22 mouse cellular contexts compared by ENCODE assay signal in genomic region chr17:84175196-84175595, GRCm38 (mm10). TPM values are rescaled to one million over a fixed set of nuclear protein-coding genes. Genes with fewer than 3 reads are reported as not detected.
DNase-seq lines count a peak whose midpoint lies in the region; ATAC-seq lines count a peak whose summit lies in the region.
"Had no signal": no experiment of that assay in that cellular context is flagged by ENCODE, and none has a peak within 500 bp of the region (broad histone marks: within the 10 kb centered on the region; RNA-seq: fewer than 3 reads in every experiment).

No protein-coding gene starts in this region.

- H3K4me3 ChIP-seq in midbrain, embryonic 11.5 days (ENCODE audit: low read depth, low read length): no peak overlapping the region
- H3K4me3 ChIP-seq in midbrain, embryonic 15.5 days: no peak overlapping the region
- H3K4me3 ChIP-seq: embryonic facial prominence, embryonic 12.5 days; heart, embryonic 12.5 days; hindbrain, embryonic 15.5 days; intestine, embryonic 15.5 days; limb, embryonic 15.5 days; myocyte; neural tube, embryonic 15.5 days; stomach, embryonic 15.5 days had no signal

- peak; percentile 1 for DNase-seq in gastrocnemius, postnatal 10 days
- no peak for DNase-seq in gastrocnemius, postnatal 25 days
- peak; percentile 51 for DNase-seq in midbrain, embryonic 11.5 days (ENCODE audit: low spot score, missing footprints)
- DNase-seq in thymus, postnatal 4 days: peak; percentile 12
- no peak for DNase-seq in thymus, postnatal 14 days
- DNase-seq in urinary bladder, postnatal 25 days (ENCODE audit: low spot score): peak; percentile 2
- no peak for DNase-seq in layer of hippocampus, adult 18-20 months (ENCODE audit: low spot score in 2 of 2)
- DNase-seq: B cell, adult 2 months; cerebellum, adult 9-10 months; liver, postnatal 0 days; lung, postnatal 10 days; midbrain, embryonic 14.5 days had no signal

- no peaks in the 10 kb centered on the region for H3K36me3 ChIP-seq in midbrain, embryonic 11.5 days (ENCODE audit: control insufficient read depth, insufficient read depth, low read length)
- no peaks in the 10 kb centered on the region for H3K36me3 ChIP-seq in midbrain, embryonic 15.5 days (replicated peaks)
- H3K36me3 ChIP-seq: heart, embryonic 12.5 days; hindbrain, embryonic 15.5 days; intestine, embryonic 15.5 days; limb, embryonic 15.5 days; neural tube, embryonic 15.5 days; stomach, embryonic 15.5 days had no signal

- no peak overlapping the region for H3K4me2 ChIP-seq in midbrain, embryonic 11.5 days
- no peak overlapping the region for H3K4me2 ChIP-seq in midbrain, embryonic 15.5 days
- H3K4me2 ChIP-seq: embryonic facial prominence, embryonic 12.5 days; heart, embryonic 12.5 days; hindbrain, embryonic 15.5 days; intestine, embryonic 15.5 days; limb, embryonic 15.5 days; neural tube, embryonic 15.5 days; stomach, embryonic 15.5 days had no signal

- H3K4me1 ChIP-seq in midbrain, embryonic 11.5 days (ENCODE audit: control insufficient read depth, insufficient read depth, low read length): no peaks in the 10 kb centered on the region
- H3K4me1 ChIP-seq in midbrain, embryonic 15.5 days: no peaks in the 10 kb centered on the region
- H3K4me1 ChIP-seq: hindbrain, embryonic 15.5 days had no signal

- H3K9ac ChIP-seq in midbrain, embryonic 11.5 days (ENCODE audit: low read length): no peak overlapping the region
- H3K9ac ChIP-seq in midbrain, embryonic 15.5 days: no peak overlapping the region
- H3K9ac ChIP-seq: embryonic facial prominence, embryonic 12.5 days; heart, embryonic 12.5 days; hindbrain, embryonic 15.5 days; intestine, embryonic 15.5 days; limb, embryonic 15.5 days; liver, postnatal 0 days; neural tube, embryonic 15.5 days; stomach, embryonic 15.5 days had no signal

- no peak overlapping the region for H3K27ac ChIP-seq in midbrain, embryonic 11.5 days (ENCODE audit: low read depth, low read length)
- H3K27ac ChIP-seq in midbrain, embryonic 15.5 days: no peak overlapping the region
- H3K27ac ChIP-seq: embryonic facial prominence, embryonic 12.5 days; hindbrain, embryonic 15.5 days; intestine, embryonic 15.5 days; limb, embryonic 15.5 days; neural tube, embryonic 15.5 days; stomach, embryonic 15.5 days had no signal

- 96% methylated on average over 17 of the region's 17 CpGs for WGBS in midbrain, embryonic 11.5 days
- 98% methylated on average over 17 of the region's 17 CpGs for WGBS in midbrain, embryonic 15.5 days

- no peak for ATAC-seq in midbrain, embryonic 11.5 days (ENCODE audit: low FRiP score)
- no peak for ATAC-seq in midbrain, embryonic 15.5 days (replicated peaks)
- ATAC-seq: forebrain, embryonic 16.5 days; intestine, embryonic 15.5 days; liver, postnatal 0 days had no signal

- no peaks in the 10 kb centered on the region for H3K9me3 ChIP-seq in midbrain, embryonic 11.5 days (ENCODE audit: control insufficient read depth, low read length)
- H3K9me3 ChIP-seq in midbrain, embryonic 15.5 days: no peaks in the 10 kb centered on the region
- H3K9me3 ChIP-seq: embryonic facial prominence, embryonic 12.5 days; hindbrain, embryonic 15.5 days; intestine, embryonic 15.5 days; limb, embryonic 15.5 days; neural tube, embryonic 15.5 days; stomach, embryonic 15.5 days had no signal

- no peaks in the 10 kb centered on the region for H3K27me3 ChIP-seq in midbrain, embryonic 11.5 days (ENCODE audit: control insufficient read depth, insufficient read depth, low read length)
- no peaks in the 10 kb centered on the region for H3K27me3 ChIP-seq in midbrain, embryonic 15.5 days (replicated peaks)
- H3K27me3 ChIP-seq: embryonic facial prominence, embryonic 12.5 days; heart, embryonic 12.5 days; hindbrain, embryonic 15.5 days; intestine, embryonic 15.5 days; limb, embryonic 15.5 days; neural tube, embryonic 15.5 days; stomach, embryonic 15.5 days had no signal

RNA-seq across cellular contexts. Expression of gene Zfp36l2, which starts 12.6 kb away (rescaled TPM):
- total RNA-seq in gastrocnemius, postnatal 10 days (2021): 10 to 100 TPM; 26.2 to 32.6 TPM
- total RNA-seq in gastrocnemius, postnatal 25 days (2021): 10 to 100 TPM; 10.1 to 14.9 TPM
- polyA plus RNA-seq in midbrain, embryonic 11.5 days (2014; fragmentation: Nextera tagmentation; extraction: Ambion mirVana): 14.4 and 14.6 TPM in 2 replicates
- polyA plus RNA-seq in midbrain, embryonic 15.5 days (2015; fragmentation: Nextera tagmentation; extraction: Ambion mirVana): 4.0 and 4.4 TPM in 2 replicates
- 10 to 100 TPM; 22.0 to 32.5 TPM for total RNA-seq in layer of hippocampus, adult 18-20 months (2021)

Comparison
In these comparisons a context has a peak if more than half of its experiments do, and no peak if none do; other contexts are left out.
1. DNase-seq: peak in gastrocnemius, postnatal 10 days (single experiment), midbrain, embryonic 11.5 days (single experiment), thymus, postnatal 4 days (single experiment) and urinary bladder, postnatal 25 days (single experiment); none in gastrocnemius, postnatal 25 days (single experiment), thymus, postnatal 14 days (single experiment) and layer of hippocampus, adult 18-20 months (0 of 2).